Mouse (Mus musculus) cortical plate, adult 2 months (tissue): Measurements from ENCODE around the gene 4930505A04Rik.

Experiments used
- CTCF ChIP-seq: fragments of 200-500 bp; IDR thresholded peaks from 2 replicates; pipeline ENCODE4 v1.5.1; 2011; ENCODE audit warnings: mild to moderate bottlenecking, control low read depth, low read length; ENCODE audit not compliant: insufficient read depth; ENCODE audit errors: extremely low read depth
- POLR2A ChIP-seq: fragments of 200-500 bp; IDR thresholded peaks from 2 replicates; pipeline ENCODE4 v1.6.1; 2011; ENCODE audit warnings: mild to moderate bottlenecking, low read length, control low read depth; ENCODE audit not compliant: insufficient read depth; ENCODE audit errors: extremely low read depth

- no peak for TF ChIP-seq CTCF
- no peak for TF ChIP-seq POLR2A
Measured at GRCm38 (mm10) chr11:30447561-30447960, 24.1 kb downstream of the 4930505A04Rik start.
